ENCODE assay signal across 14 mouse cellular contexts in the genomic region with DNA sequence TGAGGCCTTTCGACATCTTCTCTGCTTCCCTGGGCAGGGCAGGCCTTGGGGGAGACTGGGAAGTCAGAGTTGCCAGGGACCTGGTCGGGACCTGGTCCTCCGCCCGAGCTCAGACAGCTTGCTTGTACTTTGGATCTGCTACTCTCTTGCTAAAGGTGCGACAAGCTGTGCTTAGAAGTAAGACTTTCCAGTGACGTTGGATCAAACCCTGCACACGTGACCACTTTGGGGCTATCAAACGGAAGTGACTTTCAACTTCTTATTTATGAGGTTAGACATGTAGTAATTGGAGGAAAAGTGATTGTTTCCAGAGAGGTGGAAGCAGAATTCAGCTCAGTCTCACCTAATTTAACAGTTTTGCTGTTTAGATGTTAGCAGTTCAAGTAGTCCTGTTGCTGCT.
"Had no signal": no experiment of that assay in that cellular context is flagged by ENCODE, and none has a peak within 500 bp of the region (broad histone marks: within the 10 kb centered on the region; RNA-seq: fewer than 3 reads in every experiment).

No protein-coding gene starts in this region.

- H3K27me3 ChIP-seq: kidney, embryonic 15.5 days; limb, embryonic 13.5 days; liver, embryonic 15.5 days had no signal

- H3K9ac ChIP-seq: kidney, embryonic 15.5 days; limb, embryonic 13.5 days; liver, embryonic 15.5 days; lung, embryonic 14.5 days; neural tube, embryonic 13.5 days had no signal

- H3K9me3 ChIP-seq: kidney, embryonic 15.5 days; limb, embryonic 13.5 days; liver, embryonic 15.5 days; neural tube, embryonic 13.5 days had no signal

- H3K4me3 ChIP-seq: kidney, embryonic 15.5 days; limb, embryonic 13.5 days; liver, embryonic 15.5 days; neural tube, embryonic 13.5 days had no signal

- H3K27ac ChIP-seq: kidney, embryonic 15.5 days; limb, embryonic 13.5 days; liver, embryonic 15.5 days; macrophage; neural tube, embryonic 13.5 days; stomach, postnatal 0 days had no signal

- H3K36me3 ChIP-seq: kidney, embryonic 15.5 days; limb, embryonic 13.5 days; liver, embryonic 15.5 days; neural tube, embryonic 13.5 days had no signal

- H3K4me2 ChIP-seq: kidney, embryonic 15.5 days; limb, embryonic 13.5 days; liver, embryonic 11.5 days; liver, embryonic 15.5 days; lung, embryonic 14.5 days; neural tube, embryonic 13.5 days had no signal

- DNase-seq: kidney, postnatal 14 days; left cerebral cortex, postnatal 4 days; lung, embryonic 14.5 days; lung, postnatal 14 days; midbrain, embryonic 14.5 days; right cerebral cortex, postnatal 14 days; thymus, postnatal 4 days had no signal

- H3K4me1 ChIP-seq: neural tube, embryonic 13.5 days had no signal
